Mouse (Mus musculus): Measurements from ENCODE around the gene Fam57b.

DNA sequence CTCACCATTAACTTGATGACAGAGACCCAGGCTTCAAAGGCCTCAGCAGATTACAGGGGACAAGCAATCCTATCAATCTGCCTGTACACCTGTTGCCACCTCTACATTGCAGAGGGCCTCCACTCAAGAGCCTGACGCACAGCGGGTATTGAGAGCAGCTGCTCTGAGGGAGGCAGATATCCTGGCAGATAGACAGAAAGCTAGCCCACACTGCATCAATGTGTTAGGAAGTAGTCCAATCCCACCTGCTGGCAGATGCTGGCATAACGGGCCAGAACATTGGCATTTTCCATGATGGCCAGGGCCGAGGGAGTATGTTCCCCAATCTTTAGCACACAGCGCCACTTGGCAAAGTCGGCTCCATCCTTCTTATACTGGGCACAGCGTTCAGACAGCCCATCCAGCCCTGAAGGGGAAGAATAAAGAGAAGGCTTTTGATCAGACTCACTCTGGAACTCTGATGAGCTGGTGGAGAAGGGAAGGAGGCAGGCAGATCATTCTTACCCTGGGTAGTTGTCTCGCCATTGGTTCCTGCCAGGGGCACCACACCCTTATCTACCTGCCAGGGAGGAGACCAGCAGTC, 1.0 kb upstream of the Fam57b start:
- peak; percentile 60 for TF ChIP-seq CTCF (IDR thresholded peaks at IDR 0.05)
- no peak for TF ChIP-seq EP300 (IDR thresholded peaks at IDR 0.05)

Data from lung, postnatal 0 days (tissue).